Mouse (Mus musculus): ENCODE data around the gene Igf1r.

Igf1r gene

GRCm38 (mm10) chr7:68075401-68075800 lies 122.8 kb downstream of the Igf1r start:
- DNase-seq (ENCODE audit: low read depth, low spot score) = no peak

GRCm38 (mm10) chr7:68080122-68080845 lies 127.7 kb downstream of the Igf1r start:
- DNase-seq (ENCODE audit: low read depth, low spot score) = no peak

- DNase-seq (ENCODE audit: low read depth, low spot score) = no peak
Measured at GRCm38 (mm10) chr7:68085338-68085737, 132.7 kb downstream of the Igf1r start.

- DNase-seq (ENCODE audit: low read depth, low spot score) = no peak
Measured at GRCm38 (mm10) chr7:68085870-68086341, 133.3 kb downstream of the Igf1r start.

- no peak for DNase-seq (ENCODE audit: low read depth, low spot score)
Measured at GRCm38 (mm10) chr7:68087496-68087895, 134.9 kb downstream of the Igf1r start.

- DNase-seq (ENCODE audit: low read depth, low spot score) = no peak
Measured at GRCm38 (mm10) chr7:68088825-68089224, 136.2 kb downstream of the Igf1r start.

GRCm38 (mm10) chr7:68089725-68090124 lies 137.1 kb downstream of the Igf1r start:
- DNase-seq (ENCODE audit: low read depth, low spot score) = no peak

GRCm38 (mm10) chr7:68090576-68090975 lies 137.9 kb downstream of the Igf1r start:
- DNase-seq (ENCODE audit: low read depth, low spot score) = no peak

GRCm38 (mm10) chr7:68092304-68092978 lies 139.8 kb downstream of the Igf1r start:
- DNase-seq (ENCODE audit: low read depth, low spot score) = no peak

GRCm38 (mm10) chr7:68093817-68094216 lies 141.2 kb downstream of the Igf1r start:
- DNase-seq (ENCODE audit: low read depth, low spot score) = no peak

- no peak for DNase-seq (ENCODE audit: low read depth, low spot score)
Measured at GRCm38 (mm10) chr7:68095574-68095973, 142.9 kb downstream of the Igf1r start.

- DNase-seq (ENCODE audit: low read depth, low spot score) = no peak
Measured at GRCm38 (mm10) chr7:68096411-68096810, 143.8 kb downstream of the Igf1r start.

GRCm38 (mm10) chr7:68097081-68097836 lies 144.6 kb downstream of the Igf1r start:
- no peak for DNase-seq (ENCODE audit: low read depth, low spot score)

GRCm38 (mm10) chr7:68098098-68098497 lies 145.5 kb downstream of the Igf1r start:
- DNase-seq (ENCODE audit: low read depth, low spot score) = no peak

GRCm38 (mm10) chr7:68100388-68100787 lies 147.8 kb downstream of the Igf1r start:
- DNase-seq (ENCODE audit: low read depth, low spot score) = no peak

GRCm38 (mm10) chr7:68102456-68103177 lies 150.0 kb downstream of the Igf1r start:
- no peak for DNase-seq (ENCODE audit: low read depth, low spot score)

GRCm38 (mm10) chr7:68103178-68103530 lies 150.5 kb downstream of the Igf1r start:
- no peak for DNase-seq (ENCODE audit: low read depth, low spot score)

GRCm38 (mm10) chr7:68111532-68111931 lies 158.9 kb downstream of the Igf1r start:
- DNase-seq (ENCODE audit: low read depth, low spot score) = no peak

- DNase-seq (ENCODE audit: low read depth, low spot score) = no peak
Measured at GRCm38 (mm10) chr7:68112582-68112981, 160.0 kb downstream of the Igf1r start.

GRCm38 (mm10) chr7:68114364-68114763 lies 161.7 kb downstream of the Igf1r start:
- DNase-seq (ENCODE audit: low read depth, low spot score) = no peak

- no peak for DNase-seq (ENCODE audit: low read depth, low spot score)
Measured at GRCm38 (mm10) chr7:68114983-68115715, 162.5 kb downstream of the Igf1r start.
